Mouse (Mus musculus) layer of hippocampus, adult 2 months (tissue): ENCODE results near the gene Tmc3. TPM values are rescaled to one million over a fixed set of nuclear protein-coding genes. Genes with fewer than 3 reads are reported as not detected.

Source experiments
- DNase-seq, 2 experiments: peaks; one replicate each; pipeline ENCODE4 v3.0.0; 2022; ENCODE audit warnings: low spot score in 2 of 2
- H3K27ac ChIP-seq: fragments of 200-600 bp; 2 replicates; pipeline ENCODE4 v1.8.1; 2022
- H3K4me3 ChIP-seq: fragments of 200-600 bp; 2 replicates; pipeline ENCODE4 v1.8.1; 2022; ENCODE audit warnings: mild to moderate bottlenecking
- CTCF ChIP-seq: fragments of 200-600 bp; conservative IDR thresholded peaks from 2 replicates; pipeline ENCODE4 v1.8.1; 2022; ENCODE audit warnings: antibody characterized with exemption, mild to moderate bottlenecking, moderate library complexity
- total RNA-seq, 2 experiments: library from RNA; stranded (reverse); gene quantifications; 2 replicates each; pipeline ENCODE4 v1.2.3; 2021

The Tmc3 gene
- total RNA-seq, 2 experiments from 2014 or later, result 0.22 to 0.26 TPM

DNA sequence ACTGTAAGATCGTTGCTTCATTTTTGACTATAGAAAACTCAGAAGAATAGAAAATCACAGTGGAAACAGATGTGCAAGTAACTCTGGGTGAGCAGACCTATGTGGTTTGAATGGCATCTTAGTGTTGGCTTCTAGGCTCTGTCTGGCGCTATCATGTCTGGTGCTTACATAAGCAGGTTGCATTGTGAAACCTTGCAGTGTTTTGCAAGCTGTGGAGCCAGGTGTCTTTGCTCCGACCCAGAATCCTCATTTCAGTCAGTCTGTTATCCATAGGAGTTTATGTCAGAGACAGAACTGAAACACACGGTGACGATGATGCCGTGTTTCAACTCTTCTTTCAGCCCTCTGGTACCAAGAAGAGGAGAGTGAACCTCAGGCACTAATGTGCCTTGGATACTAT is 49.1 kb downstream of the Tmc3 start:
- H3K4me3 ChIP-seq, result no peak overlapping the region
- DNase-seq, result no peak
- TF ChIP-seq CTCF, result no peak
- H3K27ac ChIP-seq, result no peak overlapping the region

GRCm38 (mm10) chr7:83635726-83636125 is 51.0 kb downstream of the Tmc3 start:
- TF ChIP-seq CTCF, result no peak
- no peak for DNase-seq
- Histone ChIP-seq H3K27ac (no peak overlapping the region), H3K4me3 (no peak overlapping the region)

- no peak for TF ChIP-seq CTCF
- Histone ChIP-seq H3K27ac (no peak overlapping the region), H3K4me3 (no peak overlapping the region)
- DNase-seq, result no peak
These were observed 51.7 kb downstream of the Tmc3 start for GRCm38 (mm10) chr7:83636425-83636824.

DNA sequence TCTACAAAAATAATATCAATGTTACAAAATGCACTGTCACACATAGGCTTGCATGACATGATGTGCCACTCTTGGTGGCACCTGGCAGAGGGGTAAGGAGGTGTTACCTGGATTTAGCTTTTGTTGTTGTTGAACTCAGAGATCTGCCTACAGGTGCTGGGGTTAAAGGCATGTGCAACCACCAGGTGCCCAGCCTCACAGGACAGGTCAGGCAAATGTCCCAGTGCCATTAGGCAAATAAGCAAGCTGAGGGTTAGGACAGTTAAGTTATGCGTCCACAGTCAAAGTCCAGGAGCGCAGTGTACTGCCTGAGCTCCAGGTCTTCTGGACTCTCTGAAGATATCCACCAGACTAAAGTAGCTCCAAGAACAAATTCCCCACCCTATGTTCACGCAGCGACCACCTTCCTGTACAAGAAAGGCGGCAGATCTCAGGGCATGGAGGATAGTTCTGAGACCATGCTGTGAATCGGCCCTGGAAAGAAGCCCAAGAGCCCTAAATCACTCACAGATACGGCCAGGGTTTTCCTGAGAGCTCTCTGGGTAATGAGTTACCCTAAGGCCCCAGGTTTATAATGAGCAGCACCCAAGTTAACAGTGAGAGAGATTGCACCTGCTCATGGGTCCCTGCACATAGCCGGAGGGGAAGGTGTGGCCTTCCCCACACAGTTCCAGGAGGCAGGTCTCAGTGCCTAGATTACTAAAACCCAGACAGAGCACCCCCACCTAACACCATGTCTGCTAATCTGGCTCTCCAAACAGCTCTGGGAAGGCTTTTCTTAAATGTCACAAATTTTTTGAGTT is 53.3 kb downstream of the Tmc3 start:
- no peak for DNase-seq
- no peak for TF ChIP-seq CTCF
- Histone ChIP-seq H3K27ac (no peak overlapping the region), H3K4me3 (no peak overlapping the region)

- no peak for DNase-seq
- no peak for TF ChIP-seq CTCF
These were observed 54.4 kb downstream of the Tmc3 start for GRCm38 (mm10) chr7:83639084-83639483.

DNA sequence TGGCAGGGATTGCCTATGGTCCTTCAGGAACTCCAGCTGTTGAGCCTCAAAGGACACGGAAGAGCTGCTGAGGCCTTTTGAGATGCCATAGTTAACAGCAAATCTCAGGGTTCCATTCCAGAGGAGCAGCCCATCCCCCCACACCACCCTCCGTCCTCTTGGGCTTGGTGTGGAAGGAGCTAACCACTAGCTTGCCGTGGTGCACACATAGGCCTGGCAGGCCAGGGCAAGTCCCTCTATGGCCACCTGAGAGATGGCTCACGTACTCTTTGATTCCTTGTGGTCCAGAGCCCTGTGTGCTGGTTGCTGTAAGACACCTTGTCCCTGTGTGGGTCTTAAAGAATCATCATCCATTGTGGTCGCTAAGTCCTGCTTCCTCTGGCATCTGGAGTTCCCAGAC is 55.9 kb downstream of the Tmc3 start:
- no peak for DNase-seq
- TF ChIP-seq CTCF, result no peak
- Histone ChIP-seq H3K4me3 (no peak overlapping the region), H3K27ac (no peak overlapping the region)

More at GRCm38 (mm10) chr7:83639084-83639483, 54.4 kb downstream of the Tmc3 start:
- Histone ChIP-seq H3K4me3 (no peak overlapping the region), H3K27ac (no peak overlapping the region)

GRCm38 (mm10) chr7:83641163-83641562 is 56.4 kb downstream of the Tmc3 start:
- TF ChIP-seq CTCF, result no peak
- H3K27ac ChIP-seq, result no peak overlapping the region
- no peak for DNase-seq
- no peak overlapping the region for H3K4me3 ChIP-seq

DNA sequence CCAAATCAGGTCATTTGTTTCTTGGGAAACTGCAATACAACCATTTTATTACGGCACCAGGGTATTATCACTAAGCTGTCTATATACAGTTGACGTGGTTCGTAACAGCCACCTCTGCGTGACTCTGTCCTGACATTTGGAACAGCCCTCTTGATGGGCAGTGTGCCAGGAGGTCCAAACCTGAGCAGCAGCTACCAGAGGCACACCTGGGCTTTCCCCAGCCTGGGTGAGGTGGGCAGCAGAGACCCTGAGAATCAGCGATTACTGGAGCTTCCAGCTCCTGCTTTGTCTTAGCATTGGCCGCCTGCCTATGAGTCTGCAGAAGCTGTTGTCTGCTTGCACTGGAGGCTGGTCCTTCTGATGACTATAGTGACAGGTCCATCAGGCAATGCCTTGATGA is 58.9 kb downstream of the Tmc3 start:
- no peak overlapping the region for H3K27ac ChIP-seq
- no peak overlapping the region for H3K4me3 ChIP-seq
- TF ChIP-seq CTCF, result no peak
- no peak for DNase-seq

DNA sequence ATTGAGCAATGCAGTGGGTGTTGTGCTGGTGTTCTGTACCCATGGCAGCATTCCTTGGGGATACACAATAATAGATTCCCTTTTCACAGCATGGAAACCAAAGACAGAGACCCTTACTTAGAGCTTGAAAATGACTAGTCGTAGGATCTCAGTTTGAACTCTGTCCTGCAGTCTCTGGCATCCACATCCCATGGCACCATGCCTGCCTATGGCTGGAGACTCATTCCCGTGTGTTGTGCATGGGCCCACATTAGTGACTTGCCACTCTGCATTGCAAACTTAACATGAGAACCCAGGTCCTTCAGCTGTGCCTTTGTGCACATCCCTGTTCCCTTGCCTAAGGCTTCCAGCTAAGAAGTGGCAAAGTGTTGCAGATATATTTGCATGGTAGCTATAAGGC is 60.0 kb downstream of the Tmc3 start:
- no peak overlapping the region for H3K4me3 ChIP-seq
- DNase-seq, result no peak
- no peak for TF ChIP-seq CTCF

GRCm38 (mm10) chr7:83645476-83645875 is 60.7 kb downstream of the Tmc3 start:
- no peak for DNase-seq
- H3K4me3 ChIP-seq, result no peak overlapping the region
- no peak for TF ChIP-seq CTCF
- no peak overlapping the region for H3K27ac ChIP-seq

More for the DNA sequence above, 60.0 kb downstream of the Tmc3 start:
- H3K27ac ChIP-seq, result no peak overlapping the region

- Histone ChIP-seq H3K4me3 (no peak overlapping the region), H3K27ac (no peak overlapping the region)
- DNase-seq, result no peak
- TF ChIP-seq CTCF, result no peak
These were observed 64.1 kb downstream of the Tmc3 start for GRCm38 (mm10) chr7:83648807-83649206.

GRCm38 (mm10) chr7:83650638-83651037 is 65.9 kb downstream of the Tmc3 start:
- Histone ChIP-seq H3K27ac (no peak overlapping the region), H3K4me3 (no peak overlapping the region)
- TF ChIP-seq CTCF, result no peak
- no peak for DNase-seq

- Histone ChIP-seq H3K4me3 (no peak overlapping the region), H3K27ac (no peak overlapping the region)
- no peak for TF ChIP-seq CTCF
- DNase-seq, result no peak
These were observed 67.8 kb downstream of the Tmc3 start for GRCm38 (mm10) chr7:83652498-83652897.

- DNase-seq, result no peak
- TF ChIP-seq CTCF, result no peak
- H3K4me3 ChIP-seq, result no peak overlapping the region
- no peak overlapping the region for H3K27ac ChIP-seq
These were observed 68.9 kb downstream of the Tmc3 start for GRCm38 (mm10) chr7:83653605-83654051.
